Comparison of ENCODE assay signal across 14 mouse cellular contexts in the genomic region with DNA sequence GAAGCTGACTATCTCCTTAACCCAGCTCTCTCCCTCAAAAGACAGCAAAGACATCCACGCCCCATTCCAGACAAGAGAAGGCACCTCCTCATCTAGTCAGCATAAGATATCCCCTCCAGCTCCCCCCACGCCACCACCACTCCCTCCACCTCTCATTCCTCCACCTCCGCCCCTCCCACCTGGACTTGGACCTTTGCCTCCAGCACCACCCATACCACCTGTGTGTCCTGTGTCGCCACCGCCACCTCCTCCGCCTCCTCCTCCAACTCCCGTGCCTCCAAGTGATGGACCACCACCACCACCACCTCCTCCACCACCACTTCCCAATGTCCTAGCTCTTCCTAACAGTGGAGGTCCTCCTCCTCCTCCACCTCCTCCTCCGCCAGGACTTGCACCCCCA.
"Had no signal": no experiment of that assay in that cellular context is flagged by ENCODE, and none has a peak within 500 bp of the region (broad histone marks: within the 10 kb centered on the region; RNA-seq: fewer than 3 reads in every experiment).

No protein-coding gene starts in this region.

- H3K4me1 ChIP-seq: hindbrain, embryonic 15.5 days; limb, embryonic 12.5 days; liver, embryonic 13.5 days; lung, embryonic 15.5 days; midbrain, embryonic 13.5 days had no signal

- H3K9ac ChIP-seq: hindbrain, embryonic 15.5 days; limb, embryonic 12.5 days; liver, embryonic 13.5 days; liver, postnatal 0 days; lung, embryonic 15.5 days; midbrain, embryonic 13.5 days had no signal

- H3K27me3 ChIP-seq: hindbrain, embryonic 15.5 days; limb, embryonic 12.5 days; liver, embryonic 13.5 days; midbrain, embryonic 13.5 days had no signal

- DNase-seq: kidney, postnatal 4 days; liver; liver, embryonic 13.5 days; liver, postnatal 0 days; lung, postnatal 14 days; right cerebral cortex, adult 18-20 months; spleen, adult 18-20 months; thymus, postnatal 14 days had no signal

- H3K4me3 ChIP-seq: hindbrain, embryonic 15.5 days; layer of hippocampus, adult 2 months; limb, embryonic 12.5 days; liver, embryonic 13.5 days; lung, embryonic 15.5 days; midbrain, embryonic 13.5 days had no signal

- ATAC-seq: liver, postnatal 0 days; midbrain, embryonic 13.5 days had no signal

- H3K27ac ChIP-seq: hindbrain, embryonic 15.5 days; layer of hippocampus, adult 2 months; limb, embryonic 12.5 days; liver, embryonic 13.5 days; lung, embryonic 15.5 days; macrophage; midbrain, embryonic 13.5 days had no signal

- H3K9me3 ChIP-seq: hindbrain, embryonic 15.5 days; limb, embryonic 12.5 days; liver, embryonic 13.5 days; lung, embryonic 15.5 days; midbrain, embryonic 13.5 days had no signal

- H3K4me2 ChIP-seq: hindbrain, embryonic 15.5 days; limb, embryonic 12.5 days; liver, embryonic 13.5 days; lung, embryonic 15.5 days; midbrain, embryonic 13.5 days had no signal

- H3K36me3 ChIP-seq: hindbrain, embryonic 15.5 days; limb, embryonic 12.5 days; liver, embryonic 13.5 days; lung, embryonic 15.5 days; midbrain, embryonic 13.5 days had no signal
